Mouse (Mus musculus) ES-CJ7 (cell line): Measurements from ENCODE around the gene Olfr1367.

ENCODE experiments used
- DNase-seq: peaks from one replicate; pipeline ENCODE4 v3.0.0; 2011; ENCODE audit warnings: low read depth, low spot score

Olfr1367 gene

DNA sequence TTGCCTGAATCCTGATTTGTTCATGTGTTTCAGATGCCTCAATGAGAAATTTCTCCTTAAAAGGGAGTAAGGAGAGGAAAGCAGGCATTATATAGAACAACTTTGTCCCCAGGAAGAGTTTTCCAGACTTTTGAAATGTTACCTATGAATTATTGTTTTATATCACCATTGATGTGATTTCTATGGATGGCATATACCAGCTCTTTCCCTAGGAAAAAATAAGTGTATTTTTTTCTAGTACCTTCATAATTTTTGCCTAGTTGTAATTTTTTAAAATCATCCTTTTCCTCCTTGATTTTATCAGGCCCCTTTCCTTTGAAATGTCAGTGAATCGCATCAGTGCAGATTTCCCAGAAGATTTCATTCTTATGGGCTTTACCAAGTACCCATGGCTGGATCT lies at the start of gene Olfr1367:
TSS of gene Olfr1367 (plus strand) at position 301 of the 400 bp plus-strand sequence.
- DNase-seq: no peak

DNA sequence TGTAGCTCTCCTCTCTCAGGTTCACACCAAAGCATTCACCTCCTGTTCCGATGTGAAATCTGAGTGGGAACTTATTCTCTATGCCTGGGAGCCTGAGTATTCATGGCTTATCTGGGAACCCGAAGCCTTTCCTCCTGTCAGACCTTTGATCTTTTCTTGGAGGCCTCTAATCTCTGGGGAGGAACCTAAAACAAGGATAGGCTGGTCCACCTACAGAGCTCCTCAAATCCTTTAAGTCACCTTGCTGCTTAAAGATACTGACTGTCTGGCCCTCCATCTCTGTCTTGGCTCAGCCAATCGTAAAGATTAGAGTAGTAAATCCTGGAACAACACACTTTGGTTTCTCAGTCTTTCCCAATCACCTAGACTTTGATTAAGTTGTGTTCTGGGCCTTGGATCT lies 48.2 kb upstream of the Olfr1367 start:
- no peak for DNase-seq

DNA sequence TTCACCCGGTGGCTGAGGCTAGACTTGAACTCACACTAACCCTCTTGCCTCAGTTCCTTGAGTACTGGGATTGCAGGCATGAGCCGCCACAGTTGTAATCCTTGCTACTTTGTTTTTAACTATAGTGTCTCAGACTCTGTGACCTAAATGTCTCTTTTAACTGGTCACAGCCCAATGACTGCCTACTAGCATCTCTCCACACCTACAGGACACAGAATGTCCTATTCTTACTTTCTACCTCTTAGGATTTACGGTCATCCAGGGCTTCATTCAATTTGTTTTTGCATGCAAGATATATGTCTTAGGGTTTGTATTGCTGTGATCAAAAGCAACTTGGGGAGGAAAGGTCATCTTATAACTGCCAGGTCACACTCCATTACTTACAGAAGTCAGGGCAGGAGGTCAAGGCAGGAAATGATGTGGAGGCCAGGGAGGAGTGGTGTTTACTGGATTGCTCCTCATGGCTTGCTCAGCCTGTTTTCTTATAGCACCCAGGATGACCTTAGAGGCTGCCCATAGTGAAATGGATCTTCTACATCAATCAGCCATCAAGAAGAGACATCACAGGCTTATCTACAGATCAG lies 42.1 kb upstream of the Olfr1367 start:
- DNase-seq: no peak

DNA sequence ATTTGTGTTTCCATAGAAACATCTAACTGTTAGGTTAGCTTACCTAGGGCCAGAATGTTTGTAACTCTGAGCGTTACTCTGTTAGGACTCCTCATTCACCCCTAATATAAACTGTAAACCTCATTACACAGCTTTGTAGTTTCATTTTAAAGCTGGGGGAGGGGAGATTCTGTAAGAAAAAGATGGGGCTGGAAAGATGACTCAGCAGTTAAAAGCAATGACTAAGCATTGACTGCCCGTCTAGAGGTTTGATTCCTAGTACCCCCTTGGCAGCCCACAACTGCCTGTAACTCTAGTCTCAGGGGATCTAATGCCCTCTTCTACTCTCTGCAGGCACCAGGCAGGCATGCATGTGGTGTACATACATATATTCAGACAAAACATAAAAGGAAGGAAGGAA lies 36.9 kb upstream of the Olfr1367 start:
- DNase-seq: peak; percentile 26

DNA sequence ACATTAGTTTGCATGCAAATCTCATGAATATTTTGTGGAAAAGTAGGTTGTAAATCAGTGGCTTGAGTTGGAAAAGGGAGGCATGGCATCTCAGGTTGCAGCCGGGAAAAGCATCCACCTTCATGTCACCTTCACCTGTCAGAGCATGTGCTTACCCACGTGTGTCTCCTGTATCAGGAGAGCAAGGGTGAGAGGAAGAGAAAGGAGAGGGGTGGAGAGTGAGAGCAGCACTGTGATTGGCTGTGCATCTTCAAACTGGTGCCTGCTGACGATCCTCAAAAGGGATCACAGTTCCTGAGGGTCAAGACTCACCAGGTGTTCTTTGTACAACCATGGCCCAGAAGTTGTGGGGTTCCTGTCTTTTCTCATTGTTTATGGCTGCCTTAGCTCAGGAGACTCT lies 34.8 kb upstream of the Olfr1367 start, which contains the start of gene Gpx6:
TSS of gene Gpx6 (plus strand) at position 200 of the 400 bp plus-strand sequence.
- peak; percentile 32 for DNase-seq

DNA sequence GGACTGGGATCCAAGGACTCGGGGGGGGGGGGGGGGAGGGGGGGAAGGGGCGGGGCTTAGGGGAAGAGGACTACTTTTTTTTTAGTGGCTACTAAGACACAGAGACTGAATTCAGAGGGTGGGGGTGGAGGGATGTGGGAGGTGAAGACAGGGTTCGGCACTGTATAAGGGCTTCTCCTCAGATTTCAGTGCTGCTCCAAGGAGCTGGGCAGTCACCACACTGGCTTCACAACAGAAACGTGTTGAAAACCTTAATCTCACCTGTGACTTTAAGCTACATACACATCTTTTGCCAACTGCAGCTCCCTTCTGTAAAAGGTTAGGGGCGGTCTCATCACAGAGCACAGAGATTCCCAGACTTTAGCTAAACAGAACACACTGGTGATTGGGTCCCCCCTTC lies 33.9 kb upstream of the Olfr1367 start:
- DNase-seq: no peak

DNA sequence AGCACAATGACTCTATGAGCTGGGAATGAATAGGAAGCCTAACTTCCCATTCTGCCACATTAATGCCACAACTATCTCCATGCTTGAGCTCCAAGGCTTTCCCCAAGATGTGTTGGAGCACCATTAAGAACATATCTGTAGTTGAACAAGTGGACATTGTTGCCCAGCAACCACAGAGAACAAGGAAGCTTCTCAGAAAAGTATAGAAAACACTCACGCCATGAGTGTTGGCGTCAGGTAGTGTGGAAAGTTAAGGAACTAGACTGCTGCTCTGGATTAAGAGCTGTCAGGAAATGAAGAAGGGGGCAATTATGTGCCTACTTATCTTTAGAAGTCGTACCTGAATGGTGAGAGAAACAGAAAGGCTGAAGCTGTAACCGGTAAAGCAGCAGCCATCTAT lies 32.8 kb upstream of the Olfr1367 start:
- DNase-seq: no peak

DNA sequence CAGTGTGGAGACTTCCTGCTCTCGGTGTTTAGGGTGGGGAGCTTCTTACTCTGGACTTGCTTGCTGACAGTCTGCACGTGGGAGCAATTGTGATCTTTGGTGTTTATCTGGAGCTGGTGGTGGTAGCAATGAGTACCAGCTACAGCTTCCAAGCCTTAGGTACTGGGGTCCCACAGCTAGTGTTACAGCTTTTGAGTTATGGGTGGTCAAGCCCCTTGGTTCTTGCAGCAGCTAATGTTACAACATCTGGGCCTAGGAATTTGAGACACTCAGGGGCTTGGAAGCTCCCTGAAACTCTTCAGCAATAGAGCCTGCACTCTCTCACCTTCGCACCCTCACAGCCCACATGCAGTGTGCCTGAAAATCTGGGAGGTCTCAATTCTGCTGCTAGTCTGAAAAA lies 26.4 kb upstream of the Olfr1367 start:
- DNase-seq: no peak

DNA sequence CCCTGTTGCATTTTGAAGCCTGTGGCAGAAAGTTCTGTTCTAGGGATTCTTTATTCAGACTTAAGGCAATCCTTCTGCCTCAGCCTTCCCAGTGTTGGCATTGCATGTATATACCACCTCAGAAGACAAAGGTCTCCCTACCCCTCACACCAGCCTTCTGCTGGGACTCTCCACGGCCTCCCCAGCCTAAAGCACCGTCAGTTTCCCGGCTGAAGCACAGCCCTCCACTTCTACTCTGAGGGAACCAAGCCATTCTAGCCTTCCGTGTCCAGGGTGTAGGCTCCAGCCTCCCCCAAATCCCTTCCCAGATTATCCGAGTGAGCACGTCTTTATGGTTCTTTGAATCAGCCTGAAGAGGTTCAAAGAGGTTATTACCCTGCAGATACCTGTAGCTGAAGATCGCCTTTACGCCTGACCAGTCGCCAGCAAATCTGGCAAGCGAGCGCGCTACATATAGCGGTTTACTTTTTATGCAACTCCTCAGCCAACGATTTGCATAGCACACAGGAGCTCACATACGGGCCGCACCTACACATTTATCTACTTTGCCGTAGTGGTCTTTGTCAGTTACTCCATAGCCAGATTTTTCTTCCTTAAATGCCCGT lies 24.7 kb upstream of the Olfr1367 start:
- DNase-seq: peak; percentile 31

DNA sequence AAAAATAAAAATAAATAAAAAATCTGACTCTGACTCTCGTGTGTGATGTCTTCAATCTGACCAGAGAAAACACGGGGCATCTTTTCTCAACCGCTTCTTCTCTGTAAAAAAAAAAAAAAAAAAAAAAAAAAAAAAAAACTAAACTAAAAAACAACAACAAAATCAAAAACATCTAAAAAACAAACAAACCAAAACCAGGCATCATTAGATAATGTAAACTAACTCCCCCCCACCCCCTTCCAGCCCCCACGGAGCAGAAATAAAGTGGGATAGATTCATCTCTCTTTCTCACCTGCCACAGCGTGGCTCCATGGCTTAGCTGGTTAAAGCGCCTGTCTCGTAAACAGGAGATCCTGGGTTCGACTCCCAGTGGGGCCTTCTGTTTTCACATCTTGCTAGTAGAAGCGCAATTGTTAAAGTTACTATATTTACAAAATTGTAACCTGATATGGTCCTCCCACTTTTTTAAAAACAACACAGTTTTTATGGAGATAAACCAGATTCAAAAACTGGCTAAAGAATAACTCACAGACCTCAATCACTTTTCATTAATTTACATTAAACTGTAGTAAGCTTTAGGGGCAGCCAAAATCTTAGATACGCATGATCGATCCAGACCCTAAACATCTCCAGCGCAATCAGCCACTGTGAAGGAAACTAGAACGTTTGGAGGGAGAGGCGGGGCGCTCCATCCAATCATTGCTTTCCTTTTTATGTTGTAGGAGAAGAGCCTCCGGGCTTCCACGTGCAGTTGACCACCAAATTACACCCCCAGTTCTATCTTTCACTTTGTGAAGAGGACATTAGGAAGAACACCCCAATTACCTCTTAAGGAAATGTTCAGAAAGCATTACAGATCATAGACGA lies 24.0 kb upstream of the Olfr1367 start:
- DNase-seq: peak; percentile 82

DNA sequence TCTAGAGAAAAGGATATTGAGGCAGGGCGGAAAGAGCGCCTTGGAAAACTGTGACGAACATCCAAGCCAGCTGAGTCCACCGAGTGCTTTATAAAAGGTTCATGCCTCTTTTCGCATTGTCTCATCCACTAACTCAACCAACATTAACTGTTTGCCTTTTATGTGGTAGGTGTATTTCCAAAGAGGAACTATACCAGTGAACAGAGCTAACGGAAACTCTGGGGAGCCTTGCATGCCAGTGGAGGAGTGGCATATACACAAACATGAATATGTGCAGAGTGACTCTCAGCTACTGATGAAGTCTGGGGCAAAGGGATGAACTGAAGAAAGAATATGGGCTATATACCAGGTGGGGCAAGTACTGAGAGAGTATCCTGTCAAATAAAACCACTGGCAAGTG lies 23.3 kb upstream of the Olfr1367 start:
- no peak for DNase-seq

DNA sequence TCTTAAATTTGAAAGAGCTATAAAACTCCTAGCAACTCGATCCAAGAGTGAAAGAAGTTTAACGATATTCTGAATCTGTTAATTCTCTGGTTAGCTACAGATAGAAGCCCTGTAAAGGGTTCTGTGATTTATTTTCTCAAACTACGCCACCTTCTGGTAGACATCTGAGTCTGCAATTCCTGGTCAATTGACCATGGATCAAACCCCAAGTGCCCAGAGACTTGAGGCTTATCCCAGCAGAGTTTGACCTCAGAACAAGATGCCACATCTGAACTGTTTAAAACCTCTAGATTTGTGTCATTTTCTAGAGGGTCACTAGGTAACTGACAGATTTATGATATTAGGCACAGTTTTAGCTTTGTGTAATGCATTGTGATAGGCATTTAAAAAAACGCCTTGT lies 20.5 kb upstream of the Olfr1367 start:
- DNase-seq: peak; percentile 84

DNA sequence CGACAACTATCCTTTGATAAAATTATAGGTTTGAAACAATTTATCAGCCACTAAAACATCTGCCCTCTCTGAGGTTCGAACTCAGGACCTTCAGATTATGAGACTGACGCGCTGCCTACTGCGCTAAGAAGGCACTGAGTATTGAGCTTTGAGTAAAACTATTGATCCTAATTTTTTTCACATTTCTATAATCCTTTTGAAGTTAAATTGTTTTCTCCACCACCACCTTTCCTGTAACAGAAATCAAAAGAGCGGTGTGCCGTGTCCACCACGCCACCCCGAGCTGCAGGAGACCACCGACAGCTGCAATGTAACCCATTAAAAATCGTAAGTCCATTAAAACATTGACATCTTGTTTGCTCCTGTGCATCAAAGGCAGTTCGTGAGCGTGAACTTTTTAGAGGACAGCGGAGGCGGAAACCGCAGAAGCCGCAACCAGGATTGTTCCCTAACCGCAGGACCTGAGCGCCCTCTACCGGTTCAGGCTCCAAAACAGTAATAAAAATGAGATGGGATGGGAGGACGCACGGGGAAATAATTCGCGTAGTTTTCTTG lies 20.0 kb upstream of the Olfr1367 start:
- DNase-seq: peak; percentile 90

DNA sequence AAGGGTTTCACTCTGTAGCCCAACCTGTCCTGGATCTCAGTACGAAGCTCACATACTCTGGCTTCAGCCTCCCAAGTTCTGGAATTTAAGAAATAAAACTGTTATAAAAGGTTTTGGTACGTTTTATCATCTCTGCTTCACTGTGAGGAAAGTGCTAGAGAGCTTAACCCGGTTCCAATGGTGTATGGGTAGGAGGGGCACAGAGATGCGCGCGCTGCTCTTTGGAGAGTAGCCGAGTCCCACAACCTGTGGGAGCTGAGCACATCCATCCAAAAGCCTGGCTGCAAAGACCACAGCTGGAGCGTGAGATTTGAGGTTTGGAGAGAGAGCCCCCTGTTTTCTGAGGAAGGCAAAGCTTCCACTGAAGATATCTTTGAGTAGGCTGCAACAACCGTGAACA lies 19.3 kb upstream of the Olfr1367 start:
- DNase-seq: peak; percentile 87

DNA sequence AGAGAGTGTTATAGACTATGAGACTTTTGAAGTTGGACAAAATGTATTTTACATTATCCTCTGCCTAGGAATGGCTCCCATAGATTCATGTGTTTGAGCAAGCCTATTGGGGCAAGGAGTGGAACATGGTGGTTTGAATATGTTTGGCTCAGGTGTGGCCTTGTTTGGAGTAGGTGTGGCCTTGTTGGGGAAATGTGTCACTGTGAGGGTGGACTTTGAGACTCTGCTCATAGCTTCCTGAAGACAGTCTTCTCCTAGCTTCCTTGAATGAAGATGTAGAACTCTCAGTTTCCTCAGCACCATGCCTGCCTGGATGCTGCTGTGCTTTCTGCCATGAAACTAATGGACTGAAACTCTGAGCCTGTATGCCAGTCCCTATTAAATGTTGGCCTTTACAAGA lies 3.9 kb downstream of the Olfr1367 start:
- no peak for DNase-seq

DNA sequence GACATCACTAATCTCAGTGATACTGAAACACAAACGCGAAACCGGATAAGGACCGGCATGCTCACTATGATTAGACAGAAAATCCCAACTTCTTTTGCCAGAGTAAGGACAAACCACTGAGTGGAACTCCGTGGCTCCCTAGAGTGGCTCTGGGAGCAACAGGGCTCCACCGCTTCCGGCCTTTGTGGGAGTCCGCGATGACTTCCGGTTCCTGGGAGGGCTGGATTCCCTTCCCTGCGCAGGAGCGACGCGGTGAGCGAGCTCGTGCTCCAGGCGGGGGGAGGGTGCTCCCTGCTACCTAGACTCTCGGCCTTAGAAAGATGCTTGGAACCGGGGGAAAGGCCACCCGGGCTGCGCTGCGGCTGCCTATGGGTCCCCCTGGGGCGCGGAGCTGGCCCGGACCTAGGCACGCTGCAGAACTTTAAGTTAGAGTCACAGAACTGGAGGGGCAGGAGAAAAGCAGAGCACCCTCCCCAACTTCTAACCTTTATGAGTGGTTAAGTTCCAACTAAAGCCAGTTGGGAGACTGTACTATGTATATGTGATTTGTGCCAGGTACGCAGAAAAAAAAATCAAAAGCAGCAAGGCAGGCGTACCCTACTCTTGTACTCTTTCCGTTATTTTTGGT lies 16.0 kb downstream of the Olfr1367 start, which contains the start of gene Zscan12:
TSS of gene Zscan12 (plus strand) at position 200 of the 628 bp plus-strand sequence.
- peak; percentile 94 for DNase-seq

DNA sequence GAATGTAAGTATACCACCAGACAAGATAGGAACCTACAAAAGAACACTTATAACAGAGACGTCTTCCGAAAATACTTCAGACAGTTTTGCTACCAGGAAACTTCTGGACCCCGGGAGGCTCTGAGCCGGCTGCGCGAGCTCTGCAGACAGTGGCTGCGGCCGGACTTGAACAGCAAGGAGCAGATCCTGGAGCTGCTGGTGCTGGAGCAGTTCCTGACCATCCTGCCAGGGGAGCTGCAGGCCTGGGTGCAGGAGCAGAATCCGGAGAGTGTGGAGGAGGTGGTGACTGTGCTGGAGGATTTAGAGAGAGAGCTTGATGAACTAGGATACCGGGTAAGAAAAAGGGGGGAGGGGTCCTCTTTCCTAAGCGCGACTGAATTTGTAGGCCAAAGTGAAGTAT lies 17.0 kb downstream of the Olfr1367 start:
- DNase-seq: peak; percentile 26

DNA sequence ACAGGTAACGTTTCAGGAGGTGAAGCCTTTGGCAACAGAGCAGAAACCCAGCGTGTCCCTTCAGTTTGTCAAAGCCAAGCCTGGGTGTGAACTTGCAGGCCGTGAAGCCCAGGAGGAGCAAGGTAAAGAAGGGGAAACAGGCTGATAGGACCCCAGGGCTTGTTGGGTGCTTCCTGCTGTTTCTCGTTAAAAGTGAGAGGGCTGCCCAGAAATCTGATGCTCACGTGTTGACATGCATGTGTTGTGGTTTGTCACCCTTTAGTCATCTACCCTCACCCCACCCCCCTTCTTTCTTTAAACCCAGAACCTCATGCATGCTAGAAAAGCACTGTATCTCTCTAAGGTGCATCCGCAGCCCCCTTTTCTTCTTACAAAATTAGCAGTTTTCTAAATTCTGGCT lies 19.9 kb downstream of the Olfr1367 start:
- no peak for DNase-seq

DNA sequence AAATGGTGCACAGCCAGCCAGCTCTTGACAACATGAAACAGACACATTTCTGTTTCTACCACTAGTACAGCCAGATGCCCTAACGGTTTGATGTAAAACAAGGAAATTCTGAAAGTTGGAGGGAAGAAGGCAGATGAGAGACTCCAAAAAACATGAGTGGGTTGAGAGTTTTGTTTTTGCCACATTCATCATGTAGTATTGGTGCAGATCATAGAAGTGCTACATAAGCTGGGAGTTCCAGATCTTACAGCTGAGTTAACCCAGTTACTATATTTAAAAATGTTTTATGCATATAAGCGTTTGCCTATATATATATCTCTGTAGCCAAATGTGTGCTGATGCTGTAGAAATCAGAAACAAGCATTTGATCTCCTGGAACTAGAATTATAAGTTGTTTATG lies 26.0 kb downstream of the Olfr1367 start:
- no peak for DNase-seq

DNA sequence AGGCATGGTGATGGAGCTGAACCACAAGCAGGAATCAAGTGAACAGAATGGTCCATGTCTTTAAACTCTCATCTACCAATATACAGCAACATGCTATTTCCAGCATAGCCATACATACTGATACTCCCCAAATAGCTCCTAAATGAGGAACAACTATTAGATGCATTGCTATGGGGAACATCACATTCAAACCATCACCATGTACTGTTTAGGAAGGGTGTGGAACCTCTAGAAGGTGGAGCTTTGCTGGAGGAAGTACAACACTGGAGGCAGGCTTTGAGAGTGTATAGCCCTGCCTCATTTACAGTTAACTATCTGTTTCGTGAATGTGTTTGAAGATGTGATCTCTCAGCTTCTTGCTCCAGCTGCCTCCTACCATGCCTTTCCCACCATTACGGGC lies 31.1 kb downstream of the Olfr1367 start:
- no peak for DNase-seq

DNA sequence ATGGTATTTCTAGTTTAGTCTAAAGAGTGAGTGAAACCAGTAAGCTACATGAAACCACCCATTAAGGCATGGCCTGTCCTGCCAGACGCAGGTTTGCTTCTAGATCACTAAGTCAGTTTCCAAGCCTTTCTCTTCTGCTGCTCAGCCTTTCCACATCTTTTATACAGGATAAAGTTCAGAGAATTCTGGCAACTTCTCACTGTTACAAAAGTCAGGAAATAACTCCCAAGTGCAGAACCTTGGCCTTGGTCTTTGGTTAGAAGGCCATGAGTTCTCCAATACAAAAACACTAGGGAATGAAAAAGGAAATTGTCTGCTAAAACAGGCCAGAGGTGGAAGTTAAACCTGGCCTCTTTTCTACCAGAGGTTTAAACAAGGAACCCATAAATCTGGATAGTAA lies 48.5 kb downstream of the Olfr1367 start:
- DNase-seq: no peak

DNA sequence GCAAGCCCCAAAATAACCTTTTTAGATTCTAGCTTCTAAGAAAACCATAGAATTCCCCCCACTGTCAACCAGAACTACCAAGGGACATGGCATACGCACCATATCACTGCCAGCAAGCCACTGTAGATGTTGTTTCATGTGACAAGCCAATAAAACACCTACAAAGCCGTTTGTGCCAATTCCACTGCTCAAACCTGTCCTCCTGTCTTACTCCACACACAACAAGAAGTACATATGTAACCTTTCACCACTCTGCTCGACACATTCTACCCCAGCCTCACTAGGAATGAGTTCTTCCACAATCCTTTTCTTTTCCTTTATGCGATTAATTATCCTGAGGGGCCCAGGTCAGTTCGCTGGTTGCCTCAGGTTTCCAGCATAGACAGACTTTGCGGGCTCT lies 48.9 kb downstream of the Olfr1367 start:
- no peak for DNase-seq
